In the genomic region with DNA sequence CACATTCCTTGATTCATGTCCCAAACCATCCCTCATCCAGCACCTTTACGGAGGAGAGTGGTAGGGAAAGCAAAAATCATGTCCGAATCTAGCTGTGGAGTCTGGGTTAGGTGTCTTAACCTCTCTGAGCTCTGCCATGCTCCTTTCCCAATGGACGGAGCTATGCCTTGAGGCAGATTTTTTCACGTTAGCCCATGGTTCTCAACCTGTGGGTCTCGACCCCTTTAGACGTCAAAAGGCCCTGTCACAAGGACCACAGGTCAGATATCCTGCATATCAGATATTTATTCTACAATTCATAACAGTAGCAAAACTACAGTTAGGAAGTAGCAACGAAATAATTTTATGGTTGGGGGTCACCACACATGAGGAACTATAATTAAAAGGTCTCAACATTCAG, we compare ENCODE assay signal across 18 mouse cellular contexts.
DNase-seq lines count a peak whose midpoint lies in the region; TF ChIP-seq lines count a peak whose summit lies in the region.
"Had no signal": no experiment of that assay in that cellular context is flagged by ENCODE, and none has a peak within 500 bp of the region (broad histone marks: within the 10 kb centered on the region; RNA-seq: fewer than 3 reads in every experiment).

No protein-coding gene starts in this region.

- no peak for TF ChIP-seq EP300 in CH12.LX (IDR thresholded peaks at IDR 0.05; ENCODE audit: low read length)

- no peak overlapping the region for H3K4me3 ChIP-seq in CH12.LX (replicated peaks in 1 of 3; ENCODE audit: low read depth in 2 of 3, low read length in 2 of 3, poor library complexity in 1 of 3)
- no peak overlapping the region for H3K4me3 ChIP-seq in ES-E14 (ENCODE audit: insufficient read depth in 1 of 2, low read depth in 1 of 2, low read length in 2 of 2, poor library complexity in 1 of 2, severe bottlenecking in 1 of 2)

- no peaks in the 10 kb centered on the region for H3K79me2 ChIP-seq in CH12.LX (replicated peaks; ENCODE audit: control insufficient read depth, extremely low read depth, insufficient read depth, poor library complexity, severe bottlenecking)

- dilution Hi-C loops in CH12.LX (cut with MboI; ENCODE audit: extremely low pct_ligation_motif_present, extremely low pct_unique_long_range_greater_than_20kb, low sequenced_read_pairs): no loop called here

- no peak for TF ChIP-seq RAD21 in CH12.LX (IDR thresholded peaks at IDR 0.05; ENCODE audit: low read depth, low read length)

- no peak for DNase-seq in CH12.LX (ENCODE audit: extremely low read depth)
- DNase-seq in ES-E14 (ENCODE audit: low read depth, low spot score): no peak
- no peak for DNase-seq in kidney, adult 9 months
- no peak for DNase-seq in right cerebral cortex, postnatal 10 days (ENCODE audit: low spot score in 2 of 2)
- DNase-seq: adrenal gland, adult 2 months; adrenal gland, adult 8-10 months; adrenal gland, postnatal 10 days; adrenal gland, postnatal 14 days; adrenal gland, postnatal 25 days; adrenal gland, postnatal 36 days; B cell, adult 2 months; cerebellum, adult 11 months; cerebellum, adult 11-12 months; cerebellum, adult 18-20 months; cerebellum, adult 2 months; cerebellum, adult 8-10 months had no signal

- H3K27ac ChIP-seq in CH12.LX (ENCODE audit: insufficient read depth, low read depth) (no peak overlapping the region), ES-E14 (ENCODE audit: insufficient read depth, low read depth, low read length, poor library complexity, severe bottlenecking) (no peak overlapping the region)

- H3K4me2 ChIP-seq in CH12.LX (ENCODE audit: insufficient read depth, low read depth, poor library complexity, severe bottlenecking): no peak overlapping the region

- TF ChIP-seq CTCF in CH12.LX (conservative IDR thresholded peaks at IDR 0.05 in 1 of 2, IDR thresholded peaks at IDR 0.05 in 1 of 2; ENCODE audit: low read depth in 2 of 2, low read length in 2 of 2): no peak

- H3K9me3 ChIP-seq in CH12.LX (replicated peaks; ENCODE audit: low read length): peaks cover 12% of the 10 kb centered on the region
- no peaks in the 10 kb centered on the region for H3K9me3 ChIP-seq in ES-E14 (ENCODE audit: control insufficient read depth, insufficient read depth, low read depth, low read length)

- no peaks in the 10 kb centered on the region for H3K27me3 ChIP-seq in CH12.LX (replicated peaks)
- H3K27me3 ChIP-seq: Patski had no signal

- no peak for TF ChIP-seq POLR2A in CH12.LX (IDR thresholded peaks at IDR 0.05; ENCODE audit: low read depth, low read length)

- in situ Hi-C loops in CH12.LX (cut with MboI; ENCODE audit: low pct_ligation_motif_present, low pct_unique_long_range_greater_than_20kb, low sequenced_read_pairs): no loop called here
- in situ Hi-C loops in ES-E14 (cut with MboI; ENCODE audit: low sequenced_read_pairs in 2 of 2, unreplicated experiment in 2 of 2): no loop called here

- H3K9ac ChIP-seq in CH12.LX (ENCODE audit: insufficient read depth, low read depth) (no peak overlapping the region), ES-E14 (ENCODE audit: insufficient read depth, low read depth, low read length, poor library complexity, severe bottlenecking) (no peak overlapping the region)

- H3K36me3 ChIP-seq in CH12.LX (replicated peaks in 1 of 2; ENCODE audit: control insufficient read depth in 1 of 2, insufficient read depth in 1 of 2, low read length in 1 of 2): no peaks in the 10 kb centered on the region
- no peaks in the 10 kb centered on the region for H3K36me3 ChIP-seq in ES-E14 (ENCODE audit: control insufficient read depth, insufficient read depth, low read length, poor library complexity, severe bottlenecking)
- H3K36me3 ChIP-seq: G1E had no signal

- H3K4me1 ChIP-seq in CH12.LX (ENCODE audit: control insufficient read depth in 1 of 2, insufficient read depth in 2 of 2) (no peaks in the 10 kb centered on the region), ES-E14 (ENCODE audit: control insufficient read depth in 2 of 2, insufficient read depth in 2 of 2, low read length in 2 of 2, poor library complexity in 1 of 2) (no peaks in the 10 kb centered on the region)

TF ChIP-seq in CH12.LX, 34 proteins besides CTCF, POLR2A, EP300 and RAD21:
- TF ChIP-seq ZMIZ1 (IDR thresholded peaks at IDR 0.05; ENCODE audit: low read depth, low read length): no peak
- TF ChIP-seq CHD1 (IDR thresholded peaks at IDR 0.05; ENCODE audit: low read depth, low read length): no peak
- no peak for TF ChIP-seq HCFC1 (IDR thresholded peaks at IDR 0.05; ENCODE audit: low read depth, low read length)
- no peak for TF ChIP-seq E2F4 (IDR thresholded peaks at IDR 0.05; ENCODE audit: insufficient replicate concordance, low read depth, low read length)
- TF ChIP-seq POLR2AphosphoS2 (IDR thresholded peaks at IDR 0.05; ENCODE audit: low read depth, low read length): no peak
- no peak for TF ChIP-seq MXI1 (IDR thresholded peaks at IDR 0.05; ENCODE audit: low read depth, low read length)
- TF ChIP-seq JUN (IDR thresholded peaks at IDR 0.05; ENCODE audit: insufficient read depth, low read depth, low read length): no peak
- TF ChIP-seq IRF4 (IDR thresholded peaks at IDR 0.05; ENCODE audit: low read depth, low read length): no peak
- TF ChIP-seq CHD2 (IDR thresholded peaks at IDR 0.05; ENCODE audit: low read length): peak; percentile 57; the same call in 1 of the 2 replicates
TF ChIP-seq in CH12.LX: peak in this region for 1.

TF ChIP-seq in ES-E14, 5 proteins besides CTCF, POLR2A, EP300 and RAD21:
- peak; percentile 78 for TF ChIP-seq CHD2 (IDR thresholded peaks at IDR 0.05; ENCODE audit: low read depth, low read length)
- no peak for TF ChIP-seq MAFK (IDR thresholded peaks at IDR 0.05; ENCODE audit: insufficient read depth, low read depth, low read length)
